Mouse (Mus musculus): ENCODE measurements around the gene Clgn. TPM values are rescaled to one million over a fixed set of nuclear protein-coding genes. Genes with fewer than 3 reads are reported as not detected.

Clgn gene
- polyA plus RNA-seq, 1 experiment = not detected

DNA sequence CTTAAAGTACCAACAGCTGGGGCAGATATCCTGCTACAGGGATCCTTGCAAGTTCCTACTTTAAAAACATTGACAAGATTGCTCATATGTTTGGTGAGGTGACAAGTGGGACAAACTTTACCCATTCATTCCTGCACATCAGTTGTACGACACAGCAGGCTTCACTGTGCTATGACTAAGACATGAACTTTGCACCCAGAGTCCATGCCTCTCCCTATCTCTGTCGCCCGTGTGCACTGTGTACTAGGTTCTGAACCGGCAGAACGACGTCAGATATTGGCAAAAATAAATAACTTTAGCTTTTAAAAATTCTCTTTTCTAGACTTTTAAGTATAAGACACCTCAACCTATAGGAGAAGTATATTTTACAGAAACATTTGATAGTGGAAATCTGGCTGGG lies 7.0 kb downstream of the Clgn start:
- H3ac ChIP-seq (ENCODE audit: control insufficient read depth, insufficient read length) = no peak overlapping the region
- no peak overlapping the region for H3K4me2 ChIP-seq (ENCODE audit: low read depth)
- peaks cover 12% of the 10 kb centered on the region for H3K27me3 ChIP-seq (ENCODE audit: control insufficient read depth, insufficient read depth, insufficient read length)
- H3K4me3 ChIP-seq = no peak overlapping the region
- H3K79me2 ChIP-seq (ENCODE audit: control insufficient read depth, insufficient read depth) = no peaks in the 10 kb centered on the region
- TF ChIP-seq POLR2A (IDR thresholded peaks at IDR 0.05; ENCODE audit: insufficient read length, low read depth) = no peak
- TF ChIP-seq TCF12 (IDR thresholded peaks at IDR 0.05; ENCODE audit: insufficient read depth, poor library complexity, severe bottlenecking) = no peak
- TF ChIP-seq TCF3 (IDR thresholded peaks at IDR 0.05; ENCODE audit: insufficient read length, low read depth) = no peak
- TF ChIP-seq USF1 (IDR thresholded peaks at IDR 0.05; ENCODE audit: low read depth) = no peak
- no peaks in the 10 kb centered on the region for H3K36me3 ChIP-seq (ENCODE audit: control insufficient read depth, insufficient read depth)

DNA sequence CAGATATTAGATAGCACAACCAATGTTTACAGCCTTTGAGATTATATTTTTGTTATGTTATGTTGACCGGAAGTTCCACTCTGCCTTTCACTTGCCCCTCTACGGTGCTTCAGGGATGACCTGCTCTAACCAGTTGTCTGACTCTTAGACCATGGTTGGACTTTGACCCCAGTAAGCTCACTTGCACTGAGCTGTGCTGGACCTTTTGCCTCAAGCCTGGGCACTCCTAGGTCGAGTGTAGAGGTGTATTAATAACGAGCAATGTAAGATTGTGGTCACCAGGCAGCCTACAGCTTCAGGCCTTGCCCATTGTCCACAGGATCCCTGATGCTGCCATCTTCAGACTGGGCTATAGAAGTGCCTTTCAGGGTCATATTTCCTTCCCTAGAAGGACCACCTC lies 8.1 kb downstream of the Clgn start:
- no peak overlapping the region for H3K4me2 ChIP-seq (ENCODE audit: low read depth)
- no peak overlapping the region for H3K4me3 ChIP-seq
- TF ChIP-seq POLR2AphosphoS2 (IDR thresholded peaks at IDR 0.05; ENCODE audit: insufficient read length, low read depth) (no peak), REST (IDR thresholded peaks at IDR 0.05; ENCODE audit: insufficient read depth, insufficient read length) (no peak), SRF (IDR thresholded peaks at IDR 0.05; ENCODE audit: control insufficient read depth, insufficient read length, low read depth) (no peak), POLR2A (IDR thresholded peaks at IDR 0.05; ENCODE audit: insufficient read length, low read depth) (no peak), MYOG (IDR thresholded peaks at IDR 0.05; ENCODE audit: control insufficient read depth in 1 of 3, insufficient read depth in 1 of 3, insufficient read length in 2 of 3, low read depth in 2 of 3) (no peak), CEBPB (IDR thresholded peaks at IDR 0.05; ENCODE audit: insufficient read depth, poor library complexity, severe bottlenecking) (no peak), MAX (IDR thresholded peaks at IDR 0.05; ENCODE audit: low read depth) (no peak), MYOD1 (IDR thresholded peaks at IDR 0.05; ENCODE audit: control insufficient read depth in 1 of 3, insufficient read length in 2 of 3, low read depth in 2 of 3) (no peak), E2F4 (IDR thresholded peaks at IDR 0.05; ENCODE audit: insufficient read depth) (no peak), USF1 (IDR thresholded peaks at IDR 0.05; ENCODE audit: low read depth) (no peak), TCF3 (IDR thresholded peaks at IDR 0.05; ENCODE audit: insufficient read length, low read depth) (no peak), TCF12 (IDR thresholded peaks at IDR 0.05; ENCODE audit: insufficient read depth, poor library complexity, severe bottlenecking) (no peak)
- H3K36me3 ChIP-seq (ENCODE audit: control insufficient read depth, insufficient read depth) = no peaks in the 10 kb centered on the region
- H3K79me2 ChIP-seq (ENCODE audit: control insufficient read depth, insufficient read depth) = no peaks in the 10 kb centered on the region
- H3ac ChIP-seq (ENCODE audit: control insufficient read depth, insufficient read length) = no peak overlapping the region
- peaks cover 16% of the 10 kb centered on the region for H3K27me3 ChIP-seq (ENCODE audit: control insufficient read depth, insufficient read depth, insufficient read length)

DNA sequence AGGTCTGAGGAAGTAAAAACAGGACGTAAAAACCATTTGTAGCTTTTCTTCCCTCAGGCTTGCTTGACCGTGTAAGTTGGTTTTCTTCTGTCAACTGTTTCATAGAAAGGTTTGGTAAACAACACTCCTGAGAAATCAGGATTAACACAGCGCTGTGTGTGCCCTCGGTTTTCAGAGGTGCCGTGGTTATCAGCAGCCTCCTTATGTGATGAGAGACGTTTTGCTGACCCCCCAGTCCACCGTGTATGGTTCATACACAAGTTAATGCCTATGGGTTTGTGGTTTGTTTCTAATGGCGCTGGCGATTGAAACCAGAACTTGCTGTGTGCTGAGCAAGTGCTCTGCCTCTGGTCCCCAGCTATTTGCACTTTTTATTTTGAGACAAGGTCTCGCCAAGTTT lies 15.9 kb downstream of the Clgn start:
- no peak overlapping the region for H3ac ChIP-seq (ENCODE audit: control insufficient read depth, insufficient read length)
- no peak overlapping the region for H3K4me3 ChIP-seq
- no peak overlapping the region for H3K4me2 ChIP-seq (ENCODE audit: low read depth)
- peaks cover 9% of the 10 kb centered on the region for H3K27me3 ChIP-seq (ENCODE audit: control insufficient read depth, insufficient read depth, insufficient read length)
- no peak for TF ChIP-seq MYOD1 (IDR thresholded peaks at IDR 0.05; ENCODE audit: control insufficient read depth in 1 of 3, insufficient read length in 2 of 3, low read depth in 2 of 3)
- TF ChIP-seq CEBPB (IDR thresholded peaks at IDR 0.05; ENCODE audit: insufficient read depth, poor library complexity, severe bottlenecking) = no peak
- TF ChIP-seq POLR2A (IDR thresholded peaks at IDR 0.05; ENCODE audit: insufficient read length, low read depth) = no peak
- no peak for TF ChIP-seq MAX (IDR thresholded peaks at IDR 0.05; ENCODE audit: low read depth)
- H3K79me2 ChIP-seq (ENCODE audit: control insufficient read depth, insufficient read depth) = no peaks in the 10 kb centered on the region
- H3K36me3 ChIP-seq (ENCODE audit: control insufficient read depth, insufficient read depth) = no peaks in the 10 kb centered on the region

GRCm38 (mm10) chr8:83406836-83407235 lies 17.2 kb downstream of the Clgn start:
- H3K79me2 ChIP-seq (ENCODE audit: control insufficient read depth, insufficient read depth) = no peaks in the 10 kb centered on the region
- no peak overlapping the region for H3ac ChIP-seq (ENCODE audit: control insufficient read depth, insufficient read length)
- H3K4me2 ChIP-seq (ENCODE audit: low read depth) = peak overlapping the region; percentile 6
- H3K36me3 ChIP-seq (ENCODE audit: control insufficient read depth, insufficient read depth) = no peaks in the 10 kb centered on the region
- TF ChIP-seq E2F4 (IDR thresholded peaks at IDR 0.05; ENCODE audit: insufficient read depth) (no peak), USF1 (IDR thresholded peaks at IDR 0.05; ENCODE audit: low read depth) (no peak), MYOG (IDR thresholded peaks at IDR 0.05; ENCODE audit: control insufficient read depth in 1 of 3, insufficient read depth in 1 of 3, insufficient read length in 2 of 3, low read depth in 2 of 3) (no peak), REST (IDR thresholded peaks at IDR 0.05; ENCODE audit: insufficient read depth, insufficient read length) (no peak), TCF3 (IDR thresholded peaks at IDR 0.05; ENCODE audit: insufficient read length, low read depth) (no peak), MAX (IDR thresholded peaks at IDR 0.05; ENCODE audit: low read depth) (no peak), CEBPB (IDR thresholded peaks at IDR 0.05; ENCODE audit: insufficient read depth, poor library complexity, severe bottlenecking) (no peak), POLR2AphosphoS2 (IDR thresholded peaks at IDR 0.05; ENCODE audit: insufficient read length, low read depth) (no peak), SRF (IDR thresholded peaks at IDR 0.05; ENCODE audit: control insufficient read depth, insufficient read length, low read depth) (no peak), MYOD1 (IDR thresholded peaks at IDR 0.05; ENCODE audit: control insufficient read depth in 1 of 3, insufficient read length in 2 of 3, low read depth in 2 of 3) (no peak), POLR2A (IDR thresholded peaks at IDR 0.05; ENCODE audit: insufficient read length, low read depth) (no peak), TCF12 (IDR thresholded peaks at IDR 0.05; ENCODE audit: insufficient read depth, poor library complexity, severe bottlenecking) (no peak)
- no peak overlapping the region for H3K4me3 ChIP-seq
- peaks cover 9% of the 10 kb centered on the region for H3K27me3 ChIP-seq (ENCODE audit: control insufficient read depth, insufficient read depth, insufficient read length)

- H3K36me3 ChIP-seq (ENCODE audit: control insufficient read depth, insufficient read depth) = no peaks in the 10 kb centered on the region
- H3K4me3 ChIP-seq = no peak overlapping the region
- H3ac ChIP-seq (ENCODE audit: control insufficient read depth, insufficient read length) = no peak overlapping the region
- H3K4me2 ChIP-seq (ENCODE audit: low read depth) = no peak overlapping the region
- no peaks in the 10 kb centered on the region for H3K79me2 ChIP-seq (ENCODE audit: control insufficient read depth, insufficient read depth)
- H3K27me3 ChIP-seq (ENCODE audit: control insufficient read depth, insufficient read depth, insufficient read length) = peaks cover 6% of the 10 kb centered on the region
- TF ChIP-seq TCF3 (IDR thresholded peaks at IDR 0.05; ENCODE audit: insufficient read length, low read depth) = no peak
- TF ChIP-seq POLR2AphosphoS2 (IDR thresholded peaks at IDR 0.05; ENCODE audit: insufficient read length, low read depth) = no peak
- TF ChIP-seq USF1 (IDR thresholded peaks at IDR 0.05; ENCODE audit: low read depth) = no peak
- TF ChIP-seq REST (IDR thresholded peaks at IDR 0.05; ENCODE audit: insufficient read depth, insufficient read length) = no peak
- TF ChIP-seq TCF12 (IDR thresholded peaks at IDR 0.05; ENCODE audit: insufficient read depth, poor library complexity, severe bottlenecking) = no peak
- no peak for TF ChIP-seq SRF (IDR thresholded peaks at IDR 0.05; ENCODE audit: control insufficient read depth, insufficient read length, low read depth)
- TF ChIP-seq POLR2A (IDR thresholded peaks at IDR 0.05; ENCODE audit: insufficient read length, low read depth) = no peak
These were observed 18.8 kb downstream of the Clgn start for GRCm38 (mm10) chr8:83408496-83408895.

Data from myocyte (in vitro differentiated cells).